Mouse (Mus musculus) neural tube, embryonic 11.5 days (tissue): Measurements from ENCODE around the gene Ppp4r1. TPM values are rescaled to one million over a fixed set of nuclear protein-coding genes. Genes with fewer than 3 reads are reported as not detected.

Source experiments
- ATAC-seq: fragments of 200-750 bp; cut with Nextera tagmentation; 2 replicates; pipeline ENCODE4 v1.8.0; 2017; ENCODE audit warnings: moderate number of reproducible peaks, mild to moderate bottlenecking, moderate TSS enrichment, moderate library complexity; ENCODE audit not compliant: insufficient read depth, low FRiP score, low TSS enrichment
- DNase-seq: peaks from one replicate; pipeline ENCODE4 v3.0.0-alpha.2; 2015; ENCODE audit warnings: low spot score
- H3K27ac ChIP-seq: fragments of 300-500 bp; sonication (generic); 2 replicates; pipeline ENCODE4 v1.5.1; 2014; ENCODE audit warnings: low read depth, mild to moderate bottlenecking, low read length
- H3K27me3 ChIP-seq: fragments of 300-500 bp; sonication (generic); 2 replicates; pipeline ENCODE4 v1.6.1; 2014; ENCODE audit warnings: mild to moderate bottlenecking, low read length, mixed read lengths; ENCODE audit not compliant: control insufficient read depth, insufficient read depth
- H3K36me3 ChIP-seq: fragments of 300-500 bp; sonication (generic); 2 replicates; pipeline ENCODE4 v1.6.1; 2014; ENCODE audit warnings: mild to moderate bottlenecking, low read length, moderate library complexity, mixed read lengths; ENCODE audit not compliant: control insufficient read depth, insufficient read depth
- H3K4me1 ChIP-seq: fragments of 300-500 bp; sonication (generic); 2 replicates; pipeline ENCODE4 v1.6.1; 2014; ENCODE audit warnings: low read length, mixed read lengths; ENCODE audit not compliant: control insufficient read depth, insufficient read depth
- H3K4me2 ChIP-seq: fragments of 300-500 bp; sonication (generic); 2 replicates; pipeline ENCODE4 v1.6.1; 2014; ENCODE audit warnings: low read depth, mild to moderate bottlenecking, moderate library complexity
- H3K4me3 ChIP-seq: fragments of 300-500 bp; sonication (generic); 2 replicates; pipeline ENCODE4 v1.5.1; 2014; ENCODE audit warnings: low read depth, low read length
- H3K9ac ChIP-seq: fragments of 300-500 bp; sonication (generic); 2 replicates; pipeline ENCODE4 v1.6.1; 2014; ENCODE audit warnings: mild to moderate bottlenecking, low read length
- H3K9me3 ChIP-seq: fragments of 300-500 bp; sonication (generic); 2 replicates; pipeline ENCODE4 v1.6.1; 2016; ENCODE audit warnings: low read length; ENCODE audit not compliant: control insufficient read depth
- WGBS: fragments of 180-500 bp; shearing (Covaris S2); extraction: QIAGEN DNeasy Blood & Tissue Kit; methylation state at CpG from one replicate; pipeline ENCODE4 v1.1.7; 2014; 5-methylcytosine and 5-hydroxymethylcytosine counted together
- polyA plus RNA-seq: library from polyadenylated mRNA; unstranded; fragments of >200 nt; fragmentation: Nextera tagmentation; extraction: Ambion mirVana; gene quantifications from 2 replicates; pipeline ENCODE4 v1.2.1, GENCODE M21; 2014

Ppp4r1 gene
- polyA plus RNA-seq, 1 experiment from 2014 or later: 62.2 TPM

DNA sequence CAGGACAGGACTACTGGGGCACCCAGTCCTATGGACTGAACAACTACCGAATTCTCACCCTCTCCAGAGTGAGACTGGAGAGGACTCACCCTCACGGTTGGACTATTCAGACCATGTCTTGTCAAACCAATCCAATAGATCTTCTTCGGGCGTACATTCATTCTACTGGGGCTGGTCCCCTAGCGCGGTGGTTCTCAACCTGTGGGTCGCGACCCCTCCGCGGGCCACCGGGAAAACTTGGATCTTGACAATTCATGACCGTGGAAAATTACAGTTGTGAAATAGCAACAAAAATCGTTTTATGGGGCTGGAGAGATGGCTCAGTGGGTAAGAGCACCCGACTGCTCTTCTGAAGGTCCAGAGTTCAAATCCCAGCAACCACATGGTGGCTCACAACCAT is 19.2 kb upstream of the Ppp4r1 start:
- Histone ChIP-seq H3K4me3 (no peak overlapping the region), H3K27me3 (no peaks in the 10 kb centered on the region), H3K36me3 (no peaks in the 10 kb centered on the region; the same call in 1 of the 2 replicates), H3K9me3 (no peaks in the 10 kb centered on the region), H3K9ac (no peak overlapping the region), H3K27ac (no peak overlapping the region), H3K4me1 (no peaks in the 10 kb centered on the region), H3K4me2 (no peak overlapping the region)
- WGBS: 94% methylated on average over 14 of the region's 14 CpGs
- ATAC-seq (no peak), DNase-seq (no peak)

DNA sequence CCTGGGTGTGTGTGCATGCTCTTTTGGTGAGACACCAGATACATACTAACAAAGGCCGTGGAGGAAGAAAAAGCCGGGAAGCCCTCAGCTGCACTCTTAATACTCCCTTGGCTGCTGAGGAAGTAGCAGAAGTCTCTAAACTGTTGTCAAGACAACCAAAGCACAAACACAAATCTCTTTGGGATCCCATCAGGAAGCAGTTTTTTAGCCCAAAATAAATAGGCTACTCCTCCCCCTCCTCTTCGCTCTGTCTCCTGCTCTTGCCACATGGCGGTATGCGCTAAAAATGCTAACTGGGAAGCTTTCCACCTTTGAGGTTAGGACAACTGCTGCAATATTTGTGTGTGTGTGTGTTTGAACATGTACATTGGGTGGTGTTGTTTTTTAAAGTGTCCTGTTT is 13.9 kb upstream of the Ppp4r1 start:
- Histone ChIP-seq H3K9me3 (no peaks in the 10 kb centered on the region), H3K9ac (no peak overlapping the region), H3K27ac (no peak overlapping the region), H3K36me3 (no peaks in the 10 kb centered on the region), H3K4me2 (no peak overlapping the region), H3K4me1 (peaks cover 16% of the 10 kb centered on the region), H3K27me3 (no peaks in the 10 kb centered on the region), H3K4me3 (no peak overlapping the region)
- 70% methylated on average over 5 of the region's 5 CpGs for WGBS
- DNase-seq (no peak), ATAC-seq (no peak)

GRCm38 (mm10) chr17:65770982-65771915 is 11.1 kb upstream of the Ppp4r1 start:
- 20% methylated on average over 17 of the region's 17 CpGs for WGBS
- no peaks in the 10 kb centered on the region for H3K9me3 ChIP-seq
- peak overlapping the region; percentile 64 for H3K4me3 ChIP-seq
- no peaks in the 10 kb centered on the region for H3K27me3 ChIP-seq
- ATAC-seq: no peak
- peaks cover 16% of the 10 kb centered on the region for H3K4me1 ChIP-seq
- no peak overlapping the region for H3K27ac ChIP-seq
- H3K9ac ChIP-seq: peak overlapping the region; percentile 83
- DNase-seq: no peak
- peak overlapping the region; percentile 87 for H3K4me2 ChIP-seq
- no peaks in the 10 kb centered on the region for H3K36me3 ChIP-seq

DNA sequence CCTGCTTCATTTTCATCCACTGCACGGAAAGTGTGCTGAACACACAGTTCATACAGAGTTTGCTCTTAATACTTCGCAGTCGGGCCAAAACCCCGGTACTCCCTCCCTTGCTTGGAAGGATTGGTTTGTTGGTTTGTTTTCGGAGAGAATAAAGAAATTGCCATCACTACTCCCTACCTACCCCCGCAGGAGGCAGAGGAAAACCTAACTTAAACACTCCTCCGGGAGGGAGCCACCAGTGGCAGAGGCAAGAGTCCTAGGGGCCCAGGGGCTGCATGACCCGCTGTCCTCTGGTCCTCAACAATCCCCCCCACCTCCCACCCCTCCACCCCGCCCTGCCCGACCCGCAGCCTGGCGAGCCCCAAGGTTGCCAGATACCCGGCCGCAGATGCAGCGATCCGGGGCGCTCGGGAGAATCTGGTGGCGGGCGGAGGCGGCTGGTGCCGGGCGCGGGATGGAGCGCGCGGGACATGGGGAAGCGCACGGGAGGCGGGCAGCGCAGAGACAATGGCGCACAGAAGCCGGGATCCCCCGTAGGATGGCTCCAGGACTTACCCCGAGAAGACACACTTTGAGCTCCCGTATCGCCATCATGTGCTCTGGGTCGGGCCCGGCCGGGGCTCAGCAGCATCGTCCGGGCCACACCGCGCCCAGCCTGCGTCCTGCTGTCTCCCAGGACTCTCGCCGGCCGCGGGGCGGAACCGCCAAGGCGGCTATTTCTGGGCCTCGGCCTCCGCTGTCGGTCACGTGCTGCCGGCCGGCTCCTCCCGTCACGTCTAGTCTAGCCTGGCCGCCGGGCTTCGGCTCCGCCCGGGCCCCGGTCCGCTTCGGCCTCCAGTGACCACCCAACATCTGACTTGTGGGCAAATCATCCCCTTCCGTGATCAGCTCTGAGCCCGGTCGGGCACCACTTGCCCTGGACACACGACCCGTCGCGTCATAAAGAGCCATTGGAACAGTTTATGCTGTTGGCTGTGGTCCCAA is 10.1 kb upstream of the Ppp4r1 start, which contains the start of gene Rab31:
TSS of gene Rab31 (minus strand) at position 802 of the 984 bp plus-strand sequence.
- ATAC-seq (peak; percentile 79), DNase-seq (peak; percentile 84)
- H3K27ac ChIP-seq: peak within 1 kb of the TSS; percentile 53
- H3K9ac ChIP-seq: peak within 1 kb of the TSS; percentile 83
- H3K36me3 ChIP-seq: no peaks in the 10 kb centered on the region
- H3K4me3 ChIP-seq: peak within 1 kb of the TSS; percentile 64
- peaks cover 16% of the 10 kb centered on the region for H3K4me1 ChIP-seq
- H3K4me2 ChIP-seq: peak within 1 kb of the TSS; percentile 87
- under 1% methylated on average over 75 of the region's 75 CpGs for WGBS
- H3K27me3 ChIP-seq: no peaks in the 10 kb centered on the region
- no peaks in the 10 kb centered on the region for H3K9me3 ChIP-seq

DNA sequence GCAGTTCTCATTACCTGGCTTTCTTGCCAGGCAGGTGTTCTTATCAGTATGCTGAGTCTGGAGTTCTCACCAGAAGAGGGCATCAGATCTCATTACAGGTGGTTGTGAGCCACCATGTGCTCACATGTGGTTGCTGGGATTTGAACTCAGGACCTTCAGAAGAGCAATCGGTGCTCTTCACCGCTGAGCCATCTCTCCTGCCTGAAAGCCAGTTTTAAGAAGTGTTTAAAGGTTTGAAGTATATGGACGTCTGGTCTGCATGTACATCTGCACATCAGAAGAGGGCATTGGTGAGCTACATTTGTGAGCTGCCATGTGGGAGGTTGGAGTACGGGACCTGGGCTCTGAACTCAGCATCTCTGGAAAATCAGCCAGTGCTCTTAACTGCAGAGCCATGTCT is 8.8 kb upstream of the Ppp4r1 start:
- H3K4me3 ChIP-seq: no peak overlapping the region
- no peak for DNase-seq
- H3K9ac ChIP-seq: no peak overlapping the region
- H3K4me1 ChIP-seq: peaks cover 16% of the 10 kb centered on the region
- no peaks in the 10 kb centered on the region for H3K9me3 ChIP-seq
- no peak for ATAC-seq
- WGBS: 68% methylated on average over 4 of the region's 4 CpGs
- no peak overlapping the region for H3K27ac ChIP-seq
- no peaks in the 10 kb centered on the region for H3K27me3 ChIP-seq
- no peak overlapping the region for H3K4me2 ChIP-seq
- no peaks in the 10 kb centered on the region for H3K36me3 ChIP-seq

DNA sequence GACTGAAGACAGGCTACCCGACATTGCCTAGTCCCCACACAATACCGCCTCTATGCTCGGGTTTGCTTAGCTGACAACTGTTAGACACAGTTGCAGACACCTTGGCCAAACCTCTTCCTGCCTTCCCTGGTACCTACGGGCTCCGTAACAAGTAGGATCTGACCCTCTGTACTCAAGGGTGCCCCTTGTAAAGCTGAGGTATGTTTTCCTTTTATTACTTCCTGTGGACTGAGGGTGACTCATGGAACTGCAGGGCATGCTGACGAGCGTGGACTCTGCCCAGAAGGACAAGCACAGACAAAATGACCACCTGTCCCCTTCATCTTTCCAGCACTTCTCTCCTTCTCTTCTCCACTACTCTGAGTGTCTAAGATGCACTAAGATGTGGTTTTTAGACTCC is 7.9 kb upstream of the Ppp4r1 start:
- 76% methylated on average over 7 of the region's 7 CpGs for WGBS
- no peak for ATAC-seq
- Histone ChIP-seq H3K4me1 (peaks cover 13% of the 10 kb centered on the region), H3K4me3 (no peak overlapping the region), H3K36me3 (no peaks in the 10 kb centered on the region), H3K27ac (no peak overlapping the region), H3K9me3 (no peaks in the 10 kb centered on the region), H3K4me2 (no peak overlapping the region), H3K9ac (no peak overlapping the region), H3K27me3 (no peaks in the 10 kb centered on the region)
- DNase-seq: no peak

DNA sequence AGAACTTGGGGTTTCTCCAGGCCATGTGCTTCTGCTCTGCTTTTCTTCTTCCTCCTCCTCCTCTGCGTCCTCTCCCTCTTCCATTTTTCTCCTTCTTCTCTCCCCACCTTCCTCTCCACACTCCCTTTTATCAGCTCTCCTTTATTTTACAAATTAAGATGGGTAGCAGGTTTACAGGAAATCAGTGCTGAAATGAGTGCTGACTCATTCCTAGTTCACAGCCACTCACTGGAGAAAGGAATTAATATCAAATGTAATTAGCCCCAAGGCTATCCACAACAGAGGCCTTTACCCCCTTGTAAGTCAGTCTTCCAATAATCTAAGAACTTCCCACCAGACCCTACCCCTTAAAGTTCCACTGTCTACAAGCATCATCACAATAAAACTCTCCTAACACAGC is 6.1 kb upstream of the Ppp4r1 start:
- Histone ChIP-seq H3K4me1 (peaks cover 6% of the 10 kb centered on the region), H3K4me3 (no peak overlapping the region), H3K4me2 (no peak overlapping the region), H3K9ac (no peak overlapping the region), H3K27me3 (no peaks in the 10 kb centered on the region), H3K36me3 (no peaks in the 10 kb centered on the region), H3K27ac (no peak overlapping the region), H3K9me3 (no peaks in the 10 kb centered on the region)
- WGBS: 65% methylated on average over 1 of the region's 1 CpGs
- DNase-seq: no peak
- no peak for ATAC-seq

GRCm38 (mm10) chr17:65777461-65777860 is 4.9 kb upstream of the Ppp4r1 start:
- no peaks in the 10 kb centered on the region for H3K4me1 ChIP-seq
- DNase-seq: no peak

More at GRCm38 (mm10) chr17:65777461-65777860, 4.9 kb upstream of the Ppp4r1 start:
- no peak for ATAC-seq
- H3K4me3 ChIP-seq: no peak overlapping the region
- no peaks in the 10 kb centered on the region for H3K9me3 ChIP-seq
- no peaks in the 10 kb centered on the region for H3K27me3 ChIP-seq
- WGBS: 86% methylated on average over 4 of the region's 4 CpGs
- H3K27ac ChIP-seq: no peak overlapping the region
- H3K36me3 ChIP-seq: no peaks in the 10 kb centered on the region
- no peak overlapping the region for H3K4me2 ChIP-seq
- no peak overlapping the region for H3K9ac ChIP-seq
